Mouse (Mus musculus) monocyte, adult 2 months (primary cell): ENCODE data around the gene Scgb1b29.
"Not testable (repeated sequence)": the region's sequence is repeated elsewhere in the genome, so short reads cannot be mapped to it uniquely, and the experiment has no call there.

Experiments used
- DNase-seq, 2 experiments: peaks; one replicate each; pipeline ENCODE4 v3.0.0; 2022; ENCODE audit warnings: low spot score in 2 of 2, low read depth in 1 of 2

Scgb1b29 gene

GRCm38 (mm10) chr7:32441241-32441640, at the start of gene Scgb1b29:
Gene Scgb1b29 (plus strand): TSS chr7:32441541.
- DNase-seq: not testable (repeated sequence)

- not testable (repeated sequence) for DNase-seq
These were observed 12.7 kb upstream of the Scgb1b29 start for GRCm38 (mm10) chr7:32428636-32429035.
